Mouse (Mus musculus) lung, postnatal 0 days (tissue): ENCODE results near the gene Tesc.

ENCODE experiments used
- CTCF ChIP-seq: IDR thresholded peaks from 2 replicates; pipeline ENCODE4 v1.5.1; 2016; ENCODE audit warnings: antibody characterized with exemption, mild to moderate bottlenecking
- EP300 ChIP-seq: IDR thresholded peaks from 2 replicates; pipeline ENCODE4 v1.6.1; 2016; ENCODE audit warnings: antibody characterized with exemption, mild to moderate bottlenecking, control low read depth

GRCm38 (mm10) chr5:118053205-118053604 is 25.7 kb downstream of the Tesc start:
- no peak for TF ChIP-seq CTCF
- no peak for TF ChIP-seq EP300
